Mouse (Mus musculus): ENCODE measurements around the gene Atp2a3.

- TF ChIP-seq CTCF (IDR thresholded peaks at IDR 0.05; ENCODE audit: control insufficient read depth, insufficient read depth, low read length) (no peak), POLR2A (IDR thresholded peaks at IDR 0.05; ENCODE audit: borderline replicate concordance, control insufficient read depth, low read depth, low read length) (no peak)
Observed at GRCm38 (mm10) chr11:72962378-72962777, 1.4 kb downstream of the Atp2a3 start.
